Mouse (Mus musculus) ES-E14 (cell line): Measurements from ENCODE around the gene Ttll5. TPM values are rescaled to one million over a fixed set of nuclear protein-coding genes. Genes with fewer than 3 reads are reported as not detected.

Source experiments
- DNase-seq: peaks from one replicate; pipeline ENCODE4 v3.0.0-alpha.2; 2013; ENCODE audit warnings: low read depth, low spot score
- H3K27ac ChIP-seq: 2 replicates; pipeline ENCODE4 v1.5.1; 2012; ENCODE audit warnings: low read depth, mild to moderate bottlenecking, low read length, moderate library complexity, mixed read lengths; ENCODE audit not compliant: poor library complexity, insufficient read depth, severe bottlenecking
- H3K36me3 ChIP-seq: 2 replicates; pipeline ENCODE4 v1.6.1; 2012; ENCODE audit warnings: mild to moderate bottlenecking, low read length, moderate library complexity, mixed read lengths; ENCODE audit not compliant: control insufficient read depth, poor library complexity, insufficient read depth, severe bottlenecking
- H3K4me1 ChIP-seq, 2 experiments: fragments of 150-350 bp in 1 of 2; sonication (generic) in 1 of 2; 2 replicates each; pipeline ENCODE4 v1.6.1; 2012; ENCODE audit warnings: low read length in 2 of 2, mild to moderate bottlenecking in 1 of 2, mixed read lengths in 1 of 2; ENCODE audit not compliant: control insufficient read depth in 2 of 2, insufficient read depth in 2 of 2, poor library complexity in 1 of 2
- H3K4me3 ChIP-seq, 2 experiments: fragments of 150-350 bp in 1 of 2; sonication (generic) in 1 of 2; 2 replicates each; pipeline ENCODE4 v1.5.1; 2012; ENCODE audit warnings: low read length in 2 of 2, low read depth in 1 of 2, mild to moderate bottlenecking in 1 of 2, mixed read lengths in 1 of 2; ENCODE audit not compliant: insufficient read depth in 1 of 2, poor library complexity in 1 of 2, severe bottlenecking in 1 of 2
- H3K9ac ChIP-seq: 2 replicates; pipeline ENCODE4 v1.6.1; 2012; ENCODE audit warnings: low read depth, mild to moderate bottlenecking, low read length, mixed read lengths; ENCODE audit not compliant: poor library complexity, insufficient read depth, severe bottlenecking
- H3K9me3 ChIP-seq: fragments of 150-350 bp; sonication (generic); 2 replicates; pipeline ENCODE4 v1.6.1; 2012; ENCODE audit warnings: low read depth, mild to moderate bottlenecking, low read length; ENCODE audit not compliant: control insufficient read depth, insufficient read depth
- CHD2 ChIP-seq: IDR thresholded peaks from 2 replicates; pipeline ENCODE4 v1.6.1; 2014; ENCODE audit warnings: mild to moderate bottlenecking, low read depth, low read length, inconsistent platforms
- HCFC1 ChIP-seq: IDR thresholded peaks from 2 replicates; pipeline ENCODE4 v1.6.1; 2012; ENCODE audit warnings: low read length, inconsistent platforms, borderline replicate concordance; ENCODE audit not compliant: insufficient read depth
- MAFK ChIP-seq: IDR thresholded peaks from 2 replicates; pipeline ENCODE4 v1.6.1; 2014; ENCODE audit warnings: mild to moderate bottlenecking, low read depth, low read length, inconsistent platforms; ENCODE audit not compliant: insufficient read depth
- ZC3H11A ChIP-seq: IDR thresholded peaks from 2 replicates; pipeline ENCODE4 v1.6.1; 2012; ENCODE audit warnings: low read depth, mild to moderate bottlenecking, inconsistent platforms, low read length, borderline replicate concordance
- ZNF384 ChIP-seq: IDR thresholded peaks from 2 replicates; pipeline ENCODE4 v1.6.1; 2012; ENCODE audit warnings: low read depth, low read length, inconsistent platforms
- in situ Hi-C, 2 experiments: fragments of 600-800 bp; cut with MboI; formaldehyde crosslinking; loops; one replicate each; pipeline ENCODE4 v1.15.1; 2025; ENCODE audit warnings: low sequenced_read_pairs in 2 of 2, inconsistent platforms in 1 of 2; ENCODE audit not compliant: unreplicated experiment in 2 of 2
- total RNA-seq: library from RNA; depleted of rRNA; stranded (reverse); fragments of 300-350 nt; gene quantifications from 2 replicates; pipeline ENCODE4 v1.2.3, GENCODE M21; 2012

Ttll5 gene
- total RNA-seq, 1 experiment: 18.6 TPM

DNA sequence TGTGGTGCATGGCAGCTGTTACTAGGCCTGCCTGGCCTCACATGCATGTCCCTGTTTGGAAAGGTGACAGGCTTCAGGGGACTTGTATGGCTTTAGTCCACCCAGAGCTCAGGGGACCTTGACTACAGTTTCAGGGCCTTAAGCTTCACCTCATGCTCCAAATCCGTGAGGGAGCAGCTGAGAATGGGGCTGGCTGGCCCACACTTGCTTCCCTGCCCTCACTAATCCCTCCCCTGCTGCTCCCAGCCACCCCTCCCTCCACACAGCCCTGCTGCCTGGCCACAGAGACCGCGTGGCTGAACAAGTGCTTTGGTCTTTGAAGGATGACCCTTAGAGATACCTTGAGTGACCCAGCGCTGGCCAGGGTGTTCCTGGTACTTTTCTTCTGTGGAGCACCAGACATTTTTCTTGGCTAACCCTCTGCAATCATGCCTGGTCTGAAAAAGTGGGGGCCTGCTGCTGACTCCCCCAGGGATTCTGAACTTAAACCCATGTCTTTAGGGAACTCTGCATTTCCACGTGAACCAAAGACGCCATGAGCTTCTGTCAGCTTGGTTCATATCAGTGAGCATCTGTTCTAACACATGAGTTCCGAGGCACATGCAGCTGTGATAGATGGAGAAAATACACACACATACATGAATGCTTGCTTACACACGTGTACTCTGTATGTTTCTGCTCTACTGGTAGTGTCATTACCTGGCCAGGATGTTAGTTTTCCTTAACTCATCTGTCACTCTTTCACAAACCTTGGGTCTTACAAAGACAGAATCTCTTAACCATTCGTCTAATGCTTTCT lies 212.1 kb downstream of the Ttll5 start:
- Histone ChIP-seq H3K4me1 (peaks cover 0 to 4% of the 10 kb centered on the region in 2 experiments; a peak in 1 of 4 replicates), H3K36me3 (no peaks in the 10 kb centered on the region), H3K9me3 (no peaks in the 10 kb centered on the region), H3K4me3 (no peak overlapping the region), H3K9ac (no peak overlapping the region), H3K27ac (no peak overlapping the region)
- TF ChIP-seq CHD2: no peak
- TF ChIP-seq ZC3H11A: no peak
- TF ChIP-seq ZNF384: no peak
- TF ChIP-seq HCFC1: no peak
- TF ChIP-seq MAFK: no peak
- no peak for DNase-seq
- in situ Hi-C loops: no loop called here

DNA sequence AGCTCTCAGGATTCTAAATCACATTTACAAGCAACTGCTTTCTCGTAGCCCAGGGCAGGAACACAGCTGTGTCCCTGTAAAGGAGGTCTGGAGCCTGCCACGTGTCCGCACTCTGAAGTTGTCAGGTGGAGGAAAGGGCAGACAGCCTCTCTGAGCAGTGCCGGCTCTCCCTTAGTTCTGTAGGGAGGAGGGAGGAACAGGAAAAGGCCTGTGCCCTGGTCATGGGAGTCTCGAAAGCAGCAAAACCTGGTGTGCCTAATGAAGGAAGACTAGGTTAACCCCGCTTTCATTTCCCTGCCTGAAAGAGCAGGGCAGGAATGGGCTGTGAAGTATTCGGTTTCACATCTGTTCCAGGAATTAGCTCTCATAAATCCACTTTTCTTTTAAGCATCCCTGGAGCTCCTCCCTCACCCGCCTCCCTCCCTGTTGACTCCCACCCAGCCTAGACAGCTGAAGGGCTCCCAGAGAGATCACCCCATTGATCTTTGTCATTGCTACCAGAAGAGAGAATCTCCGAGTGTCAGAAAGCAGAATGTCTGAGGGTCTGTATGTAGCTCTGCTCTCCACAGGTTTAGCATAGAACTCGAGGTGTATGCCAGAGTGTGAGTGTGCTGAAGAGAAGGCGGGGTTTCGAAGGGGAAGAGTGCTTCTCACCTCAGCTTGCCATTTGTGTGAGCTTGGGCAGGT lies 212.9 kb downstream of the Ttll5 start:
- H3K27ac ChIP-seq: no peak overlapping the region
- DNase-seq: no peak
- H3K36me3 ChIP-seq: no peaks in the 10 kb centered on the region
- H3K9ac ChIP-seq: no peak overlapping the region
- in situ Hi-C loops: no loop called here
- H3K4me3 ChIP-seq: no peak overlapping the region
- no peak for TF ChIP-seq CHD2
- TF ChIP-seq ZC3H11A: no peak
- TF ChIP-seq MAFK: no peak
- TF ChIP-seq ZNF384: no peak
- peaks cover 0 to 4% of the 10 kb centered on the region in 2 experiments; a peak in 1 of 4 replicates for H3K4me1 ChIP-seq
- no peaks in the 10 kb centered on the region for H3K9me3 ChIP-seq

DNA sequence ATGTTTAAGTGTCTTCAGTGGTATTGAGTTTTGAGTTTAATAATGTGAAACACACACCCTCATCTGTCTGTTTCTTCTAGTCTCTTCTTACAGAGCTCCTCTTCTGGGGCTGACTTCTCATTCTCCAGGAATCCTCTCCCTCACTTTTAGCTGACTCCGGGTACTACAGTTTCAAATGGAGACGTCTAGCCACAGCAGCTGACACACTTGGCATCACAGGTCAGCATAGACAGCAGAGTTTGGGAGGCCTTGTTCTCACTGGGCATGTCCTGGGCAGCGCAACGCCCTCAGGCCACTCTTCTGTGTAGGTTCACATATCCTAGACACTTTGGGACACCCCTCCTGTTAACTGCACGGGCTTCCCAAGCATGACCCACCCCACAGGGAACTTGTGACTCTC lies 214.6 kb downstream of the Ttll5 start:
- in situ Hi-C loops: no loop called here
- no peak overlapping the region for H3K27ac ChIP-seq
- no peaks in the 10 kb centered on the region for H3K36me3 ChIP-seq
- no peak overlapping the region for H3K4me3 ChIP-seq
- H3K9ac ChIP-seq: no peak overlapping the region
- no peaks in the 10 kb centered on the region for H3K9me3 ChIP-seq
- no peak for TF ChIP-seq HCFC1
- no peak for TF ChIP-seq CHD2
- TF ChIP-seq MAFK: no peak
- no peak for TF ChIP-seq ZC3H11A
- TF ChIP-seq ZNF384: no peak
- H3K4me1 ChIP-seq: peaks cover 0 to 2% of the 10 kb centered on the region in 2 experiments; a peak in 1 of 4 replicates
- DNase-seq: no peak

GRCm38 (mm10) chr12:86039751-86040150 lies 215.3 kb downstream of the Ttll5 start:
- in situ Hi-C loops: no loop called here
- TF ChIP-seq ZC3H11A (no peak), CHD2 (no peak), HCFC1 (no peak), ZNF384 (no peak), MAFK (no peak)
- DNase-seq: no peak
- no peaks in the 10 kb centered on the region for H3K9me3 ChIP-seq
- no peak overlapping the region for H3K4me3 ChIP-seq
- no peak overlapping the region for H3K27ac ChIP-seq
- no peak overlapping the region for H3K9ac ChIP-seq
- no peaks in the 10 kb centered on the region for H3K36me3 ChIP-seq
- peaks cover 0 to 2% of the 10 kb centered on the region in 2 experiments; a peak in 1 of 4 replicates for H3K4me1 ChIP-seq
